Mouse (Mus musculus) forebrain, embryonic 14.5 days (tissue): ENCODE measurements around the gene Rpl19. TPM values are rescaled to one million over a fixed set of nuclear protein-coding genes. Genes with fewer than 3 reads are reported as not detected.

ENCODE experiments used
- ATAC-seq: fragments of 200-750 bp; cut with Nextera tagmentation; 2 replicates; pipeline ENCODE4 v1.8.0; 2017; ENCODE audit warnings: mild to moderate bottlenecking, moderate library complexity
- DNase-seq: peaks from one replicate; pipeline ENCODE4 v3.0.0-alpha.2; 2015; ENCODE audit warnings: low spot score
- H3K27ac ChIP-seq: fragments of 300-500 bp; sonication (generic); 2 replicates; pipeline ENCODE4 v1.5.1; 2014; ENCODE audit warnings: low read depth, mild to moderate bottlenecking, control low read depth, low read length, moderate library complexity
- H3K27me3 ChIP-seq: fragments of 300-500 bp; sonication (generic); replicated peaks from 2 replicates; pipeline ENCODE4 v1.6.1; 2014; ENCODE audit warnings: low read length, control low read depth, mixed read lengths; ENCODE audit not compliant: control insufficient read depth, insufficient read depth
- H3K36me3 ChIP-seq: fragments of 300-500 bp; sonication (generic); 2 replicates; pipeline ENCODE4 v1.6.1; 2014; ENCODE audit warnings: low read length, control low read depth; ENCODE audit not compliant: control insufficient read depth, insufficient read depth
- H3K4me1 ChIP-seq: fragments of 300-500 bp; sonication (generic); 2 replicates; pipeline ENCODE4 v1.6.1; 2014; ENCODE audit warnings: antibody characterized with exemption, low read length, control low read depth; ENCODE audit not compliant: control insufficient read depth, insufficient read depth
- H3K4me2 ChIP-seq: fragments of 300-500 bp; sonication (generic); 2 replicates; pipeline ENCODE4 v1.6.1; 2014; ENCODE audit warnings: mild to moderate bottlenecking, control low read depth, low read length
- H3K4me3 ChIP-seq: fragments of 300-500 bp; sonication (generic); 2 replicates; pipeline ENCODE4 v1.5.1; 2014; ENCODE audit warnings: low read depth, low read length, control low read depth
- H3K9ac ChIP-seq: fragments of 300-500 bp; sonication (generic); 2 replicates; pipeline ENCODE4 v1.6.1; 2014; ENCODE audit warnings: mild to moderate bottlenecking, low read length, control low read depth, moderate library complexity
- H3K9me3 ChIP-seq: fragments of 300-500 bp; sonication (generic); replicated peaks from 2 replicates; pipeline ENCODE4 v1.6.1; 2016; ENCODE audit warnings: low read length, control low read depth, mixed read lengths; ENCODE audit not compliant: control insufficient read depth
- WGBS: fragments of 180-500 bp; shearing (Covaris S2); extraction: QIAGEN DNeasy Blood & Tissue Kit; methylation state at CpG from one replicate; pipeline ENCODE4 v1.1.7; 2014; 5-methylcytosine and 5-hydroxymethylcytosine counted together
- polyA plus RNA-seq: library from polyadenylated mRNA; unstranded; fragments of >200 nt; fragmentation: Nextera tagmentation; extraction: Ambion mirVana; gene quantifications from 2 replicates; pipeline ENCODE4 v1.2.1, GENCODE M21; 2014

The Rpl19 gene
- polyA plus RNA-seq, 1 experiment from 2014 or later: 932 TPM

DNA sequence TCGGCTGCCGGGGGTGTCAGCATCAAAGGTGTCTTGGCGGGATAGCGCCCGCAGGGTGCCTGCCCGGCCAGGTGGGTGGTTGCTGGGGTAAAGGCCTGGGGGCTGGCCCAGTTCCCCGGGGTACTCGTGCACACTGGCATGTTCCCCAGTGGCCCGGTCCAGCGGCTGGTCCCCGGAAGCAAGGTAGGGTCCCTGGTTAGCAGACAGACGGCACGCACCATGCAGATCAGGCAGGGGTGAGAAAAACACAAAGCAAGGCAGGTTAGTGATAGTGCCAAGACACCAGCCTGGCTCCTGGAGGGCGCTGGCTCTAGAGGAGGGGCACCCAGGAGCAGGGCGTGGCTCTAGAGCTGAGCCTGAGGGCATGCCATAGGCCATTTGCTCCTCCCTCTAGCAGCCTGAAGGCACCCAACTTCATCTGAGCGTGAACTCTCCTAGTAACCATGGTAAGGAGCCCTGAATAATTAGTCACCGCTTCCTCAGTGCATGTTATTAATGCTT, 23.3 kb upstream of the Rpl19 start:
- Histone ChIP-seq H3K27me3 (peaks cover 3% of the 10 kb centered on the region; the same call in 1 of the 2 replicates), H3K27ac (no peak overlapping the region), H3K4me1 (peaks cover 15% of the 10 kb centered on the region), H3K9me3 (no peaks in the 10 kb centered on the region), H3K4me2 (peak overlapping the region; percentile 20; the same call in 1 of the 2 replicates), H3K4me3 (no peak overlapping the region), H3K36me3 (peaks cover 40% of the 10 kb centered on the region), H3K9ac (peak overlapping the region; percentile 45)
- DNase-seq (peak; percentile 58), ATAC-seq (peak; percentile 45)
- WGBS: 19% methylated on average over 17 of the region's 17 CpGs

DNA sequence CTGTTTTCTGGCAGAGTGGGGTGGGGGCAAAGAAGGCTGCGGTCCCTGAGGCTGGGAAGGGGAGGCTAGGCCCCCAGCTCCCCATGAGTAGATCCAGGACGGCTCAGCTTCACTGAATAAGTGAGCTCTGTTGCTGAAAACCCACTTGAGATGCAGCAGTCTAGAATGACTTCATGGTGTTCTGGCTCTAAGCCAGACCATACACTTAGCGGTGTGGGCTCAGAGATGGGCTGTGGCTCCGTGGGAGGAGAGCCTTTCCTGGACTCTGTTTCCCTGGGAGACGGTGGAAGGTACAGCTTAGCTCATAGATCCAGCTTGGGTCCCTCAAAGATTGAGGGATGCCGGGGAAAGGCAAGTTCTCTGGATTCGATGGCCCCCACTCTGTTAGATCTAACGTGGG, 22.3 kb upstream of the Rpl19 start:
- H3K27me3 ChIP-seq: peaks cover 3% of the 10 kb centered on the region; the same call in 1 of the 2 replicates
- no peak for DNase-seq
- H3K9me3 ChIP-seq: no peaks in the 10 kb centered on the region
- 60% methylated on average over 8 of the region's 8 CpGs for WGBS
- no peak overlapping the region for H3K9ac ChIP-seq
- H3K4me1 ChIP-seq: peaks cover 15% of the 10 kb centered on the region
- peaks cover 50% of the 10 kb centered on the region for H3K36me3 ChIP-seq
- H3K4me3 ChIP-seq: no peak overlapping the region
- no peak for ATAC-seq
- no peak overlapping the region for H3K4me2 ChIP-seq
- no peak overlapping the region for H3K27ac ChIP-seq

DNA sequence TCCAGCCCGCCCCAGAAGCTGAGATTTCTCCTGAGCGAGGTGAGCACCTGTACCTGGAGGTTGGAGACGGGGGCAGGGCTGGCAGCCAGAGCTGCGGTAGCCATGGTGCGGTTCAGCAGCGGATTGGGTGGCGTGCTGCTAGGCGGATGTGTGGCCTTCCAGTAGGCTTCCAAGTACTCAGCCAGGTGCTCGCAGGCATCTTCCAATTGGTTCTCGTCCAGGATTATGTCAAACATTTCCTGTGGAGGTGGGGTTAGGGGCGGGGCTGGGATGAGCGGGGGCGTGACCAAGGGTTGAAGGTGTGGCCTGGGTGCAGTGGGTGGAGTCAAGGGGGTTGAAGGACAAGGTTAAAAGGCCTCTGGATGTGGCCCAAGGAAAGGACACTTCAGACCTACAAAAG, 21.4 kb upstream of the Rpl19 start:
- 47% methylated on average over 13 of the region's 13 CpGs for WGBS
- no peak overlapping the region for H3K27ac ChIP-seq
- no peak overlapping the region for H3K4me2 ChIP-seq
- peaks cover 3% of the 10 kb centered on the region; the same call in 1 of the 2 replicates for H3K27me3 ChIP-seq
- peaks cover 58% of the 10 kb centered on the region for H3K36me3 ChIP-seq
- ATAC-seq (no peak), DNase-seq (no peak)
- H3K4me1 ChIP-seq: peaks cover 15% of the 10 kb centered on the region
- H3K9me3 ChIP-seq: no peaks in the 10 kb centered on the region
- no peak overlapping the region for H3K4me3 ChIP-seq
- H3K9ac ChIP-seq: no peak overlapping the region

DNA sequence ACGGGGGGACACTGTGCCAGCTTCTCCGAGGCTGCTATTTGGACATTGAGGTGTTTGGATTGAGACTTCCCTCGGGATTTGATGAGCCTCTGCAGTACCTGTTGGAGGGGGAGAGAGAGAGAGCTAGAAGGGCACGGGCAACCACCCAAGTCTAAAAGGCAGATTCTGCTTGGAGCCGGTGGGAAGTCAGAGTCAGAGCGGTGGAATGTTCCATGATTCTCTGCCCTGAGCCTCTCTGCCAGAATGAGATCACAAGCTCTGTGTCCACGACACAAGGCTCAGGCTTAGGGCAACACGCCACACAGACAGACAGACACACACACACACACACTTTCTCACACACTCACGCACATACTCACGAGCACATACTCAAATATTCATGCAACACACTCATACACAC, 20.8 kb upstream of the Rpl19 start:
- Histone ChIP-seq H3K4me2 (no peak overlapping the region), H3K27ac (no peak overlapping the region), H3K9ac (no peak overlapping the region), H3K4me3 (no peak overlapping the region), H3K27me3 (peaks cover 3% of the 10 kb centered on the region; the same call in 1 of the 2 replicates), H3K9me3 (no peaks in the 10 kb centered on the region), H3K4me1 (peaks cover 15% of the 10 kb centered on the region), H3K36me3 (peaks cover 64% of the 10 kb centered on the region)
- ATAC-seq: no peak
- WGBS: 86% methylated on average over 10 of the region's 10 CpGs
- no peak for DNase-seq

DNA sequence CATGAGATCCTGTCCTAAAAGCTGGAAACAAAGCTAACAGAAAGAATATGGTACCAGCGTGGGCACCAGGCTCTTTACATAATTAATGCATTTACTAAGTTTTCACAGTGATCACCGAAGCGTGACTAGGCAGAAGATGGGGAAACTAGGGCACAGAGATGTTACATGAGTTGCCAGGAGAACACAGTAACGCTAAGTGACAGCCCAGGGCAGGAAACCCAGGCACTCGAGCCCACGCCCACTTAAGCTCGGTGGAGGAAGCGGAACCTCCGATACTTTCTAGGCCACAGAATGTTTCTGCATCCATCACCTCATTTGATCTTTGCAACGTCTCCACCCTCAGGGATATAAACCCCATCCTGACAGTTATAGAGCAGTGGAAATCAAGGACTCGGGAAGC, 18.4 kb upstream of the Rpl19 start:
- Histone ChIP-seq H3K27ac (no peak overlapping the region), H3K9me3 (no peaks in the 10 kb centered on the region), H3K27me3 (no peaks in the 10 kb centered on the region), H3K4me1 (peaks cover 8% of the 10 kb centered on the region), H3K4me2 (no peak overlapping the region), H3K9ac (no peak overlapping the region), H3K36me3 (peaks cover 77% of the 10 kb centered on the region), H3K4me3 (no peak overlapping the region)
- ATAC-seq (no peak), DNase-seq (no peak)
- 85% methylated on average over 11 of the region's 11 CpGs for WGBS

DNA sequence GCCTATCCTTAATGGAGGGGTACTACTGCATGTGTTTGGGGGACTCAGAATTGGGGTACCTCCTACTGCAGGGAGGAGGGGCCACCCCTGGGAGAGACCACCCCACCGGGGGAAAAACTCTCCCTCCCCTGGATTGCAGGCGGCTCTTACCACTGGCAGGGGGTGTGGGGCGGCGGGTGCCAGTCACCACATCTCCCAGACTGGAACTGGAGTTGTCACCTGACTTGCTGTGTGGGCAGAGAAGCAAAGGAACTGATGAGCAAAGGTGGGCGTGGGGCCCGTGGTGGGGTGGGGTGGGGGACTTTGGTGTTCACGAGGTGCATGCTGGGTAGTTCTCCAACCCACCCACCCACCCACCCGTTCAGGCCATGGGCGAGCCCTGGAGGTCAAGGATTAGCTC, 14.8 kb upstream of the Rpl19 start:
- ATAC-seq: no peak
- Histone ChIP-seq H3K4me1 (no peaks in the 10 kb centered on the region), H3K36me3 (peaks cover 75% of the 10 kb centered on the region), H3K9me3 (no peaks in the 10 kb centered on the region), H3K27me3 (no peaks in the 10 kb centered on the region), H3K9ac (no peak overlapping the region), H3K27ac (no peak overlapping the region), H3K4me2 (no peak overlapping the region), H3K4me3 (no peak overlapping the region)
- 80% methylated on average over 9 of the region's 9 CpGs for WGBS
- DNase-seq: no peak

DNA sequence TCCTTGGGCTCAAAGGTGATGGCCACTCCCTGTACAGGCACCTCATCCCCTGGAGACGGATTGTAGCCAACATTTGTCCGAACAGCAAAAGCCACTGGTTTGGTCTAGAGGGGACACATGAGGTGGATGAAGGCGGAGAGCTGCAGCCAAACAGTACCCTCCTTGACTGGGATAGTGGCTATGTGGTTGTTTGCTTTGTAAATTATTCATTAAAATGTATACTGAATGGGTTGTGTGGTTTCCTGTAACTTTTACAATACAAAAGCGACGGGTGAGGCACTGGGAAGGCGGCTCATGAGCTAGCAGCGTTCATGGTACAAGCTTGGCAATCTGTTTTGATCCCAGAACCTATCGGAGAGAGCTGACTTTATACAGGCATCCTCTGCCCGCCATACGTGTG, 13.7 kb upstream of the Rpl19 start:
- no peak overlapping the region for H3K9ac ChIP-seq
- no peak for DNase-seq
- ATAC-seq: no peak
- 84% methylated on average over 10 of the region's 10 CpGs for WGBS
- peaks cover 81% of the 10 kb centered on the region for H3K36me3 ChIP-seq
- no peak overlapping the region for H3K27ac ChIP-seq
- no peaks in the 10 kb centered on the region for H3K9me3 ChIP-seq
- no peaks in the 10 kb centered on the region for H3K27me3 ChIP-seq
- no peak overlapping the region for H3K4me3 ChIP-seq
- H3K4me2 ChIP-seq: no peak overlapping the region
- no peaks in the 10 kb centered on the region for H3K4me1 ChIP-seq

DNA sequence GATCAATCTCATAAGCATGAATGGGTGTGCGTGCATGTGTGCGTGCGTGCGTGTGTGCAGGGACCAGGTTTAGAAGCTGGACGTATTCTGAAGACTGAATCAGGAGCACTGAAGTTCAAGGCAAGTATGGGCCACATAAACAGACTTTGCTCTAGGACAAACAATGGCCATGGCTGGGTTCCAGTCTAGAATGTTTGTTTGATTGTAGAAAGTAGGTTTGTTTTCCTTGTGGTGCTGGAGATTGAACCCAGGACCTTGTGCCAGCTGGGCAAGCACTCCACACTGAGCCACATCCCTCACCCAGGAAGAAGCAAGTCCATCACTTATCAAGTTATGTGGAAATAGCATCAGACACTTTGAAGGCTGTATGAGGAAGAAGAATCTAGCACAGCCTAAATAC, 10.3 kb upstream of the Rpl19 start:
- Histone ChIP-seq H3K4me1 (peaks cover 25% of the 10 kb centered on the region), H3K27ac (no peak overlapping the region), H3K36me3 (peaks cover 54% of the 10 kb centered on the region), H3K27me3 (no peaks in the 10 kb centered on the region), H3K9ac (no peak overlapping the region), H3K4me3 (no peak overlapping the region), H3K4me2 (no peak overlapping the region), H3K9me3 (no peaks in the 10 kb centered on the region)
- 96% methylated on average over 5 of the region's 5 CpGs for WGBS
- DNase-seq: no peak
- ATAC-seq: no peak

DNA sequence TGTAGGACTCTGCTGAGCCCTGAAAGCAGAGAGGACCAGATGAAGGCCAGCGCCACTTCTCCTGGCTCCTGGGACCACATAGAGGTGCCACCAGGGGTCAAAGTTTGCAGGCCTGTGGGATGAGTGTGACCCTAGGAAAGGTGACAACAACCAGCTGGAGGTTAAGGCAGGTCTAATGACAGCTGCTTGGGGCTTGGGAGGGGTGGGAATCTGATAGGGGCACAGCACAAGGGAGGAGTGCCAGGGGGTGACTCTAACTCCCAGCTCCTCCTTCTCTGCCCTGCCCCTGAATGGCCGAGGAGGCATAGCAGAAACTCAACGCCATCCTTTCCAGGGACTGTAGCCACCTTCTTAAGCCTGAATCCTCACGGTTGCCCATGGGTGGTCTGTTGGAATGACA, 9.7 kb upstream of the Rpl19 start:
- Histone ChIP-seq H3K9ac (no peak overlapping the region), H3K4me1 (peaks cover 29% of the 10 kb centered on the region), H3K27ac (no peak overlapping the region), H3K4me3 (no peak overlapping the region), H3K4me2 (no peak overlapping the region), H3K27me3 (no peaks in the 10 kb centered on the region), H3K36me3 (peaks cover 48% of the 10 kb centered on the region), H3K9me3 (no peaks in the 10 kb centered on the region)
- DNase-seq (no peak), ATAC-seq (no peak)
- 90% methylated on average over 4 of the region's 4 CpGs for WGBS
